Mouse (Mus musculus): ENCODE results near the gene Creg1.
"Not testable (repeated sequence)": the region's sequence is repeated elsewhere in the genome, so short reads cannot be mapped to it uniquely, and the experiment has no call there.

The Creg1 gene

GRCm38 (mm10) chr1:165751142-165751541 is 12.4 kb upstream of the Creg1 start:
- no peak for DNase-seq (ENCODE audit: low spot score in 2 of 2)

- no peak for DNase-seq (ENCODE audit: low spot score in 2 of 2)
These were observed 11.7 kb upstream of the Creg1 start for GRCm38 (mm10) chr1:165751838-165752237.

DNA sequence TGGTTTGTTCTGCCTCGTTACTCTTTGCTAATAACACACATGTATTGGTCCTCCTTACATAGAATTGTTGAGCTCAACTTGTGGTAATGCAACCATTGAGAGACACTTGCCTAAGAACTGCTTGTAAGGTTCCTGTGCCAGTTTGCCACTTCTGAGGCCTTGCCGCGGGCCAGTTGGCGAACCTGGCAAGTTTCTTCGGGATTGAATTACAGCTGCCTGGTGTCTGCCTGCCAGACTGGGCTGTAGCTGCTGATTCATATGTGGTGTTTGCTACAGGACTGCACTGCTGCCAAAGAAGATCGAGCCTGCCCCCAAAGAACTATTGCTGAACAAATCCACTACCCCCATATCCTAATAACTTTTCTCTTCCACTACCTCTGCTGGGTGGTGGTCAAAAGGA is 9.3 kb upstream of the Creg1 start:
- DNase-seq (ENCODE audit: low spot score in 2 of 2), result no peak

GRCm38 (mm10) chr1:165755194-165755593 is 8.4 kb upstream of the Creg1 start:
- no peak for DNase-seq (ENCODE audit: low spot score in 2 of 2)

GRCm38 (mm10) chr1:165761522-165762305 is 1.8 kb upstream of the Creg1 start:
- DNase-seq (ENCODE audit: low spot score in 2 of 2), result no peak

GRCm38 (mm10) chr1:165762498-165762897 is 1.0 kb upstream of the Creg1 start:
- DNase-seq (ENCODE audit: low spot score in 2 of 2), result not testable (repeated sequence)

- DNase-seq (ENCODE audit: low spot score in 2 of 2), result no peak
These were observed 472 bp upstream of the Creg1 start for GRCm38 (mm10) chr1:165762914-165763634.

- DNase-seq (ENCODE audit: low spot score in 2 of 2), result no peak
These were observed 1.0 kb downstream of the Creg1 start for GRCm38 (mm10) chr1:165764571-165764970.

DNA sequence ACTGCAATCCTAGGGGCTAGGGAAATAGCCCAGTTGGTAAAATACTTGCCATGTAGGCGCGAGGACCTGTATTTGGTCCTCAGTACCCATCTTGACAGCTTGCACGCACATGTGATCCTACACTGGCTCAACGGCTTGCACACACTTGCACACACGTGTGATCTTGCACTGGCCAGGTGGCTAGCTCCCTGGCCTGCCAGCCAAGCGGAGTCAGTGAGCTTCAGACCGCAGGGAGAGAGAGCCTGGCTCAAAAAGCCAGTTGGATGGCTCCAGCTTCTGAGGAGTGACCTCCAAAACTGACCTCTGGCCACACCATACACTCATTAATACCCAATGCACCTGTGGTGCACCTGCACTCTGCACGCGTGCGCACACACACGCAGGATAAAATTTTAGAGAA is 1.5 kb downstream of the Creg1 start:
- DNase-seq (ENCODE audit: low spot score in 2 of 2), result no peak

- DNase-seq (ENCODE audit: low spot score in 2 of 2), result no peak
These were observed 2.2 kb downstream of the Creg1 start for GRCm38 (mm10) chr1:165765651-165766294.

DNA sequence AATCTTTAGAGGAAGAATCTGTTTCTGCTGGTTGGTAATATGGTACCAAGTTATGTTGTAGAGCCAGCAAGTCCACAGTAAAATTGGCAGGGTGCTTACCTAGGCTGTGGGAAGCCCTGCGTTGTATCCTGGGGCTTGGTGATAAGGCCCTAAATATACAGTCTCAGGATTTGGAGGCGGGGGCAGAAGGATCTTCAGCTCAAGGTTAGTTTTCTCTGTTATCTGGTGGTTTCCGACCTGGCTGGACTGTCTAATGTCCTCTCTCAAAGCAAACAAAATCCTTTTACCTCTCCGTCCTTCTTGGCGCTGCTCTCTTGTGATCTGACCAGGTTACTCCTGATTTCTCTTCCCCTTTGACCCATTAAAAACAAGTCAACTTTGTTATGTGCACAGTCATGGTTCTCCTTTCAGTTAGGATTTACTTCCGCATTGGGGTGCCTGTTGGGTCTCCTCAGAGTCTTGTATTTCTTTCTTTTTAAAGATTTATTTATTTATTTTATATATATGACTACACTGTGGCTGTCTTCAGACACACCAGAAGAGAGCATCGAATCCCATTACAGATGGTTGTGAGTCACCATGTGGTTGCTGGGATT is 2.8 kb downstream of the Creg1 start:
- no peak for DNase-seq (ENCODE audit: low spot score in 2 of 2)

DNA sequence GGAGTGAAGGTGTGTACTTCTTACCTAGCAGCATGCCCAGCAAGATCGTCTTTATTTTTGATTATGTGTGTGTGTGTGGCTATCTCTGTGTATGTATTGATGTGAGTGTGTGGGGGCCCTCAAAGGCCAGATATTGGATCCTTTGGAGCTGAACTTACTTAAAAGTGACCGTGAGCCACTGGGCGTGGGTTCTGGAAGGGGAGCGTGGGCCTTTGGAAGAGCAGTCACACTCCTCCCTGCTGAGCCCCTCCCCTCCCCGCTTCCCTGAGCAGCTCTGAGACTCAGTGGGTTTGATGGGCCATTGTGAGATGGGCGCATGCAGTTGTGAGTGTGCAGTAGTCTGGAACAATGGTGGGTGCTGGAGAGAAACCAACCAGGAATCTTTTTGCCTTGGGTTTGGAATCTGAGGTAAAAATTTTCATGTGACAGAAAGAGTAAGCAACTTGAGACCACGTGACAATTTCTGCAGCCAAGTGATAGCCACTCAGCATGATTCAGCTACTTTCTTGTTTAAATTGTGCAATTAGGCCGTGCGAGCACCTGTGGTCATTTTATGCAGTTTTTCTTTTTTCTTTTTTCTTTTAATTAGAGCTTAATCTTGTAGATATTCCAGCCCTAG is 5.5 kb downstream of the Creg1 start:
- DNase-seq (ENCODE audit: low spot score in 2 of 2), result no peak

- DNase-seq (ENCODE audit: low spot score in 2 of 2), result no peak
These were observed 6.7 kb downstream of the Creg1 start for GRCm38 (mm10) chr1:165770181-165770759.

DNA sequence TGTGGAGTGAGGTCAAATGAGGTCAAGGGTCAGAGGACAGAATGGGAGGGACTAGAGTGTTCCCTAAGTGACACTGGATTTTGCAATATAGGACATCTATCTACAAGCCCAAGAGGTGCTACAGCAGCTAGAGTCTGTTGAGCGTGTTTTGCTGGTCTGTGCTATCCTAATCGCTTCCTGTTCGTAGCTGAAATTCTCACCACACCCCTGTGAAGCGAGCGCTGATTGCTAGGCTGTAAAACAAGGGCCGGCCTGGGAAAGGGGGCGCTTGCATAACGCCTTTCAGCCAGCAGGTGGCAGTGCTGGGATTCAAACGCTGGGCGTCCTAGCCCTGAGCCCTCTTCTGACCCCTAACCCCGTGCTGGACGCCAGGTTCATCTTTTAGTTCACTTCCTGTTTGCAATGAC is 7.9 kb downstream of the Creg1 start:
- DNase-seq (ENCODE audit: low spot score in 2 of 2), result peak in 1 of 2 experiments; percentile 51

DNA sequence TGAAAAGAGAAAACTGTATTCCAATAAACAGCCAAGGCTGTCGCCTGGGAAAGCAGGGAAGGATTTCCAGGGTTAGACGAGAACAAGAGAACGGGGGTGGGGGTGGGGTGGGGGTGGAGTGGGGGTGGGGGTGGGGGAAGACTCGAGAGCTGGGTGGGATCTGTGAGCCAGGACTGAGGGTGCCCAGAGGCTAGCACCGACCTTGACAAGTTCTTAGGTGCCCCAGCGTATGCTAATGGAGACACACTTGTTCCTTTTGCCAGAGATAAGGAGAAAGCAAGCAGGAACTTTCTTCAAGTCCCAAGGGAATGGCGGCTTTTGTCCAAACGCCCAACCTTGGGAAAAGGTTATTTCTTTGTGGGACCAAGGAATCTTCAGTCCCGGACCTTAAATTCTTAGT is 8.5 kb downstream of the Creg1 start:
- DNase-seq (ENCODE audit: low spot score in 2 of 2), result no peak

GRCm38 (mm10) chr1:165775518-165776294 is 12.2 kb downstream of the Creg1 start:
- DNase-seq (ENCODE audit: low spot score in 2 of 2), result peak in 1 of 2 experiments; percentile 52

- DNase-seq (ENCODE audit: low spot score in 2 of 2), result peak in 1 of 2 experiments; percentile 38
These were observed 16.5 kb downstream of the Creg1 start for GRCm38 (mm10) chr1:165779954-165780585.

- DNase-seq (ENCODE audit: low spot score in 2 of 2), result no peak
These were observed 17.1 kb downstream of the Creg1 start for GRCm38 (mm10) chr1:165780586-165781111.

DNA sequence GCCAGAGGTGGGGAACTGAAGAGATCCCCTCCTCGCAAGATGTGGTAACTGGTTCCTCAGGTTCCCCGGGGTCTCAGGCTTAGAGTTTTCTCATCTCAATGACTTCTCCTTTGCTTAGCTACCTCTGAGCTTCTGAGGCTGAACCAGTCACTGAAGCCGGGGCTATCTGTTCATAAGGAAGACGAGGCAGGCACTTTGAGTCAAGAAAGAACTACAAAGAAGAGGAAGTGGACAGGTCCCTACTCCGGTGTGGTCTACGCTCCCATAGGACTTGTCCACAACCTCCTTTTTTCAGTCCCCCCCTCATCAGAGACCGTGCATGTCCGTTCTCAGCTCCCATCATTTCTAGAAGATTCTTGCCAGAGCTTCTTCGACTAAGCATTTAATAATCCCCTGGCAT is 17.9 kb downstream of the Creg1 start:
- DNase-seq (ENCODE audit: low spot score in 2 of 2), result no peak

- no peak for DNase-seq (ENCODE audit: low spot score in 2 of 2)
These were observed 18.4 kb downstream of the Creg1 start for GRCm38 (mm10) chr1:165781911-165782310.
